Mouse (Mus musculus) bone marrow, adult 2 months (tissue): ENCODE data around the gene Unc13b. TPM values are rescaled to one million over a fixed set of nuclear protein-coding genes. Genes with fewer than 3 reads are reported as not detected.
"Not testable (repeated sequence)": the region's sequence is repeated elsewhere in the genome, so short reads cannot be mapped to it uniquely, and the experiment has no call there.

ENCODE experiments used
- H3K27ac ChIP-seq: fragments of 200-500 bp; 2 replicates; pipeline ENCODE4 v1.5.1; 2012; ENCODE audit warnings: low read depth, mild to moderate bottlenecking, control low read depth, inconsistent platforms, low read length; ENCODE audit not compliant: control insufficient read depth, poor library complexity, insufficient read depth
- H3K4me1 ChIP-seq: fragments of 200-500 bp; 2 replicates; pipeline ENCODE4 v1.6.1; 2011; ENCODE audit warnings: low read length; ENCODE audit not compliant: control insufficient read depth, insufficient read depth
- H3K4me3 ChIP-seq: fragments of 200-500 bp; replicated peaks from 2 replicates; pipeline ENCODE3; 2011; ENCODE audit warnings: mild to moderate bottlenecking, low read depth, low read length, control low read depth; ENCODE audit not compliant: control insufficient read depth
- CTCF ChIP-seq: fragments of 200-500 bp; IDR thresholded peaks from 2 replicates; pipeline ENCODE4 v1.5.1; 2011; ENCODE audit warnings: low read length, control low read depth; ENCODE audit not compliant: control insufficient read depth, insufficient read depth
- POLR2A ChIP-seq: fragments of 200-500 bp; IDR thresholded peaks from 2 replicates; pipeline ENCODE4 v1.6.1; 2011; ENCODE audit warnings: low read depth, mild to moderate bottlenecking, control low read depth, low read length, borderline replicate concordance; ENCODE audit not compliant: control insufficient read depth
- WGBS: fragments of 180-500 bp; shearing (Covaris S2); methylation state at CpG from one replicate; pipeline ENCODE4 v1.1.7; 2018; 5-methylcytosine and 5-hydroxymethylcytosine counted together
- polyA plus RNA-seq: library from polyadenylated mRNA; stranded (reverse); fragments of >200 nt; gene quantifications from 2 replicates; pipeline ENCODE4 v1.2.4, GENCODE M21; 2011; ENCODE audit warnings: low replicate concordance; ENCODE audit not compliant: missing spikeins, insufficient read depth, insufficient read length

Gene Unc13b
- polyA plus RNA-seq, 1 experiment, result 3.8 TPM

- H3K4me3 ChIP-seq, result no peak overlapping the region
- WGBS, result 86% methylated on average over 4 of the region's 4 CpGs
- H3K27ac ChIP-seq, result no peak overlapping the region
- no peaks in the 10 kb centered on the region for H3K4me1 ChIP-seq
- TF ChIP-seq CTCF (no peak), POLR2A (no peak)
Measured at GRCm38 (mm10) chr4:43091183-43091582, 32.4 kb downstream of the Unc13b start.

GRCm38 (mm10) chr4:43113491-43113890, 54.7 kb downstream of the Unc13b start:
- no peak for TF ChIP-seq CTCF
- no peak overlapping the region for H3K27ac ChIP-seq
- no peak overlapping the region for H3K4me3 ChIP-seq
- H3K4me1 ChIP-seq, result no peaks in the 10 kb centered on the region

GRCm38 (mm10) chr4:43114512-43114911, 55.8 kb downstream of the Unc13b start:
- no peaks in the 10 kb centered on the region for H3K4me1 ChIP-seq
- no peak overlapping the region for H3K4me3 ChIP-seq
- WGBS, result 57% methylated on average over 2 of the region's 2 CpGs
- H3K27ac ChIP-seq, result no peak overlapping the region
- TF ChIP-seq CTCF, result no peak
- TF ChIP-seq POLR2A, result no peak

- Histone ChIP-seq H3K4me1 (no peaks in the 10 kb centered on the region), H3K4me3 (no peak overlapping the region), H3K27ac (no peak overlapping the region)
- TF ChIP-seq CTCF, result no peak
- no peak for TF ChIP-seq POLR2A
- WGBS, result 13% methylated on average over 2 of the region's 2 CpGs
Measured at GRCm38 (mm10) chr4:43114946-43115345, 56.2 kb downstream of the Unc13b start.

GRCm38 (mm10) chr4:43116249-43116648, 57.5 kb downstream of the Unc13b start:
- WGBS, result 37% methylated on average over 2 of the region's 2 CpGs
- H3K4me3 ChIP-seq, result no peak overlapping the region
- no peak for TF ChIP-seq POLR2A
- TF ChIP-seq CTCF, result no peak
- H3K4me1 ChIP-seq, result no peaks in the 10 kb centered on the region
- no peak overlapping the region for H3K27ac ChIP-seq

- H3K4me3 ChIP-seq, result no peak overlapping the region
- H3K27ac ChIP-seq, result no peak overlapping the region
- TF ChIP-seq POLR2A (no peak), CTCF (no peak)
- no peaks in the 10 kb centered on the region for H3K4me1 ChIP-seq
- WGBS, result 76% methylated on average over 3 of the region's 3 CpGs
Measured at GRCm38 (mm10) chr4:43129750-43130149, 71.0 kb downstream of the Unc13b start.

GRCm38 (mm10) chr4:43142610-43143009, 83.9 kb downstream of the Unc13b start:
- no peak overlapping the region for H3K4me3 ChIP-seq
- H3K27ac ChIP-seq, result no peak overlapping the region
- TF ChIP-seq CTCF (no peak), POLR2A (no peak)
- 82% methylated on average over 1 of the region's 1 CpGs for WGBS
- no peaks in the 10 kb centered on the region for H3K4me1 ChIP-seq

- H3K4me3 ChIP-seq, H3K27ac ChIP-seq, H3K4me1 ChIP-seq: not testable (repeated sequence)
- 83% methylated on average over 4 of the region's 4 CpGs for WGBS
Measured at GRCm38 (mm10) chr4:43152413-43152812, 93.7 kb downstream of the Unc13b start.

GRCm38 (mm10) chr4:43160045-43160444, 101.3 kb downstream of the Unc13b start:
- H3K4me3 ChIP-seq, result no peak overlapping the region
- no peak overlapping the region for H3K27ac ChIP-seq
- TF ChIP-seq POLR2A (no peak), CTCF (no peak)
- no peaks in the 10 kb centered on the region for H3K4me1 ChIP-seq
- 62% methylated on average over 3 of the region's 3 CpGs for WGBS
